Mouse (Mus musculus): ENCODE results near the gene 2900026A02Rik.

GRCm38 (mm10) chr5:113070017-113070416 lies 151.0 kb downstream of the 2900026A02Rik start, which contains the start of gene Crybb2:
- TF ChIP-seq CTCF (IDR thresholded peaks at IDR 0.05; ENCODE audit: low read depth): no peak
- TF ChIP-seq EP300 (optimal IDR thresholded peaks at IDR 0.05): no peak
